Mouse (Mus musculus): ENCODE data around the gene Rgs3. TPM values are rescaled to one million over a fixed set of nuclear protein-coding genes. Genes with fewer than 3 reads are reported as not detected.
A peak's percentile ranks its signal among the peaks of the same experiment; 100 is the strongest.

Gene Rgs3
- polyA plus RNA-seq, 1 experiment from 2014 or later = 50.4 TPM

DNA sequence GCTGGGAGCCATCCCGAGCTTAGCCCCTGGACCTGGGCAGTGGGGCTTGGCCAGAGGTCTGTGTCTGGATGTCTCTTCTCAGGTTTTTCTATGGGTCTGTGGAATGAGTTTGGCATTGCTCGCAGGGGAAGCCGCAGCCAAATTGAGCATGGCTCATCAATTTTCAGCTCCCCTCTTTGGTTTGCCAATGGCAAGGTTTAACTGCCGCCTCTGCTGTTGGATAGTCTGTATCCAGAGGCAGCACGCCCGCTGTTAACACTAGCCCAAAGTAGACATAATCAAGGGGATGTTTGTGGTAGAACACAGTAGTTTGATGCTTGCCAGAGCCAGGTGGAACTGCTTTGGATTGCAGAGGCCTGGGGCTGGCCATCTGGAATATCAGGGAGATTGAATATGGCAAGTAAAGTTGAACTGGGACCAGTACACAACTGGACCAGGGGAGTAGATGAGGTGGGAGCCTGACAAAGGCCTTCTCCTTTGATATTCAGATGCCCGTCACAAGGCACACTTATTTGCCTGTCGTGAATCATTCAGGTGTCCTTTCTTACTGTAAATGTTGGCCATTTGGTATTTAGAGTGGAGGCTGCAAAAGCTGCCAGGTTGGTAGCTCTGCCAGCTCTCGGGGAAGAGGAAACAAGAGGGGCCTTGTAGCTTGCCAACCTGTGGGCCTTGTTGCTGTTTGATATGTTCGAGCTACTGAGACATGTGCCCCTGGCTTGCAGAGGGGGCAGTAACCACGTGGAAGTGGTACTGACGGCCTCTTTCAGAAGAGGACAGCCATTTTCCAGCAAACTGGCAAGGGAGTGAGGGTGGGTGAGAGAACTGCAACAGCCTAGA is 93.5 kb downstream of the Rgs3 start:
- peak; percentile 42; the same call in 1 of the 2 replicates for ATAC-seq
- H3K4me1 ChIP-seq (replicated peaks; ENCODE audit: control insufficient read depth, insufficient read depth, low read length) = 0 out of 2 replicates have a peak, but pooled peaks cover 7% of the 10 kb centered on the region
- H3K9ac ChIP-seq (replicated peaks; ENCODE audit: low read depth, low read length) = no peak overlapping the region
- H3K27me3 ChIP-seq (replicated peaks; ENCODE audit: control insufficient read depth, insufficient read depth, low read length) = no peaks in the 10 kb centered on the region
- no peak overlapping the region for H3K4me3 ChIP-seq (replicated peaks; ENCODE audit: low read length)
- H3K27ac ChIP-seq (ENCODE audit: low read length) = no peak overlapping the region
- H3K36me3 ChIP-seq (ENCODE audit: control insufficient read depth, insufficient read depth) = no peaks in the 10 kb centered on the region
- H3K4me2 ChIP-seq (ENCODE audit: low read length) = no peak overlapping the region
- no peaks in the 10 kb centered on the region for H3K9me3 ChIP-seq (ENCODE audit: control insufficient read depth, low read length)
- 63% methylated on average over 12 of the region's 12 CpGs for WGBS

DNA sequence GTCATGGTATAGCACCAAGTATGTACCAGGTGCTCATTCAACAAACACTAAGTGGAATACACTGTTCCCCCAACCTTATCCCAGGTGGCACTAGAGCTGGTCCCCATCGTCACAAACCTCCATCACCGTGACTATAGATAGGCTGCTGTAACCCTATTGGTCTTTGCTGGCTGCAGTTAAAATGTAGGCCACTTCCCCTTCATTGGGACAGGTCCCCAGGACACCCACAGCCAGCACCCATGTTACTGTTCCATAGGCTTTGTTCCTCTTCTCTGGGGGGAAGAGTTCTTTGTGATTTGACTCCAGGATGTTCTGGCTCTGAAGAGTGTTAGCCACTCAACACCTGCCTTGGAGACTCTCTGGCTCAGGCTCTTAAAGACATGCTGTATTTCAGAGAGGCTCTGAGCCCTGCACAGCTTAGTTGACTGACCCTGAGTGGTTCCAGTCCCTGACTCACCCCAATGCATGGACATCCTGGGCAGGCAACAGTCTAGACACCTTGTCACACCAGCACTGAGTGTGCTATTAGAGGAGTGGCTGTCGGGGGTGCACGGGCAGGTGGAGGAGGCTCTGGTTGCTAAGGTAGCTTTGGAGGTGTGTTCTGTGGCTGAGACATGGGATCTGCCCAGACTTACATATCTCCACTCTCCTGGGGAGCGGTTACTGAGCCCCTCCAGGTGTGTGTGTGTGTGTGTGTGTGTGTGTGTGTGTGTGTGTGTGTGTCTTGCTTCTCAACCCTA is 94.4 kb downstream of the Rgs3 start:
- H3K36me3 ChIP-seq (ENCODE audit: control insufficient read depth, insufficient read depth) = no peaks in the 10 kb centered on the region
- WGBS = 96% methylated on average over 5 of the region's 5 CpGs
- no peak overlapping the region for H3K4me3 ChIP-seq (replicated peaks; ENCODE audit: low read length)
- H3K9me3 ChIP-seq (ENCODE audit: control insufficient read depth, low read length) = no peaks in the 10 kb centered on the region
- no peak overlapping the region for H3K9ac ChIP-seq (replicated peaks; ENCODE audit: low read depth, low read length)
- H3K27ac ChIP-seq (ENCODE audit: low read length) = no peak overlapping the region
- H3K4me1 ChIP-seq (replicated peaks; ENCODE audit: control insufficient read depth, insufficient read depth, low read length) = 0 out of 2 replicates have a peak, but pooled peaks cover 7% of the 10 kb centered on the region
- H3K4me2 ChIP-seq (ENCODE audit: low read length) = no peak overlapping the region
- H3K27me3 ChIP-seq (replicated peaks; ENCODE audit: control insufficient read depth, insufficient read depth, low read length) = no peaks in the 10 kb centered on the region
- ATAC-seq = no peak

DNA sequence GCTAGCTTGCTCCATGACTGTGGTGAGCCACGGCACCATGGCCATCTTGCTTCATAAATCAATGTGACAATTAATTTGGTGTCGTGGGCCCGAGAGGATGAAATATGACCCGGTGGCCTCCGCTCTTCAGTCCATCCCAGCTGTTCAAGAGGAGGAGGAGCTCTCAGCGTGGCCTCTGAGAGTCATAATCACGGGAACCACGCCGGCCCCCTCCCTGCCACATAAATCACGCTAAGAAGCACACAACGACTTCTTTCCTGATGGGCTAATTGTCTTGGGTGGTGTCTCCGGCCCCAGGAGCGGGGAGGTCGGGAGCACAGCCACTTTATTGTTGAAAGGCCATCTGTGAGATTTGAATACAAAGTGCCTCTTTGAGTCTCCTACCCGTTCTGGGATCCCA is 99.6 kb downstream of the Rgs3 start:
- Histone ChIP-seq H3K4me1 (replicated peaks; ENCODE audit: control insufficient read depth, insufficient read depth, low read length) (peaks cover 18% of the 10 kb centered on the region), H3K27ac (ENCODE audit: low read length) (no peak overlapping the region), H3K9me3 (ENCODE audit: control insufficient read depth, low read length) (no peaks in the 10 kb centered on the region), H3K36me3 (ENCODE audit: control insufficient read depth, insufficient read depth) (no peaks in the 10 kb centered on the region), H3K9ac (replicated peaks; ENCODE audit: low read depth, low read length) (no peak overlapping the region), H3K27me3 (replicated peaks; ENCODE audit: control insufficient read depth, insufficient read depth, low read length) (no peaks in the 10 kb centered on the region), H3K4me2 (ENCODE audit: low read length) (no peak overlapping the region), H3K4me3 (replicated peaks; ENCODE audit: low read length) (no peak overlapping the region)
- 52% methylated on average over 15 of the region's 15 CpGs for WGBS
- no peak for ATAC-seq

DNA sequence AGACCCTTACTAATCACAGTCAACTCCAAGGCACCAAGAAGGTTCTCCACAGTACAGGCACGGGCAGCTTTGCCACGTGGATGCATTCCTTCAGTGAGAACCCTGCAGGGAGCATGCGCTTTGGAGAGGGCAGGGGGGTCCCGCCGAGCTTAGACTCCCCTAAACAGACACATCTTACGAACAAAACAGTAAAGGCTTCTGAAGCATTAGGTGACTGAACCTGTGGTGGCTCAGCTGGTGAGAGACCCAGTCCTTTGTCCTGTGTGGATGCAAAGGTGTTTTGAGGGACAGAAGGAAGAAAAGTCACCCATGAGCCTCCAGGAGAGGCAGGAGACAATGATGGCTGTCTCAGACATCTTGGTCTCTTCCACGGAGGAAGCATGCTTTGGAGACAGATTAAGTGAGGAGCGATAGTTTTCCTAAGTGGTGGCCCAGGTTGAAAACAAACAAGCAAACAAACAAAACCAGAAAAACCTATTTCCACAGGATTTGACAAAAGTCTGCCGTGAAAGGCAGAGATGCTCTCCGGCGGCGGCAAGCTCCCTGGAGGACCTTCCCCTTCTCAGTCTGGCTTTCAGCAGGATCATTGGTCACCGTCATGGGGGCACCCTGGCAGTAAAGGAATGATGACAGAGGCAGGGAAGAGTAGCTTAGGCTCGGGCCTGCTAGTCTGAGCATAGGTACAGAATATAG is 100.4 kb downstream of the Rgs3 start:
- H3K36me3 ChIP-seq (ENCODE audit: control insufficient read depth, insufficient read depth) = no peaks in the 10 kb centered on the region
- H3K27me3 ChIP-seq (replicated peaks; ENCODE audit: control insufficient read depth, insufficient read depth, low read length) = no peaks in the 10 kb centered on the region
- no peak overlapping the region for H3K27ac ChIP-seq (ENCODE audit: low read length)
- H3K9ac ChIP-seq (replicated peaks; ENCODE audit: low read depth, low read length) = no peak overlapping the region
- WGBS = 16% methylated on average over 14 of the region's 14 CpGs
- no peak overlapping the region for H3K4me3 ChIP-seq (replicated peaks; ENCODE audit: low read length)
- H3K9me3 ChIP-seq (ENCODE audit: control insufficient read depth, low read length) = no peaks in the 10 kb centered on the region
- no peak for ATAC-seq
- H3K4me1 ChIP-seq (replicated peaks; ENCODE audit: control insufficient read depth, insufficient read depth, low read length) = peaks cover 18% of the 10 kb centered on the region
- H3K4me2 ChIP-seq (ENCODE audit: low read length) = no peak overlapping the region

DNA sequence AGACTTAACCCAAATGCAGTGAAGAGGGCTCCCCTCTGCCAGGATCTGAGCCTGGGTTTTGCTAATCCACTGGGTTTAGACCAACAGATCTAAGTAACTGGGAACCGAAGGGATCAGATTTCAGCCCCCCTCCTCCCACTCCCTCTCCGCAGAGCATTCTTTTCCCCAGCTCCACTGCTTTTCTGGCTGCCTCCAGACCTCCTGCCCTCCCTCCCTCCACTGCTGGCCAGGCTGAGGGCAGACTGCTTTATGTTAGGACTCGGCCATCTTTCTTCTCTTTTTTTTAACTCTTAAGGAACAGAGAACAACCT is 100.9 kb downstream of the Rgs3 start:
- Histone ChIP-seq H3K9me3 (ENCODE audit: control insufficient read depth, low read length) (no peaks in the 10 kb centered on the region), H3K27me3 (replicated peaks; ENCODE audit: control insufficient read depth, insufficient read depth, low read length) (no peaks in the 10 kb centered on the region), H3K9ac (replicated peaks; ENCODE audit: low read depth, low read length) (no peak overlapping the region), H3K4me1 (replicated peaks; ENCODE audit: control insufficient read depth, insufficient read depth, low read length) (peaks cover 18% of the 10 kb centered on the region), H3K27ac (ENCODE audit: low read length) (no peak overlapping the region), H3K4me2 (ENCODE audit: low read length) (no peak overlapping the region), H3K4me3 (replicated peaks; ENCODE audit: low read length) (no peak overlapping the region), H3K36me3 (ENCODE audit: control insufficient read depth, insufficient read depth) (no peaks in the 10 kb centered on the region)
- peak; percentile 58 for ATAC-seq
- 2% methylated on average over 3 of the region's 3 CpGs for WGBS

DNA sequence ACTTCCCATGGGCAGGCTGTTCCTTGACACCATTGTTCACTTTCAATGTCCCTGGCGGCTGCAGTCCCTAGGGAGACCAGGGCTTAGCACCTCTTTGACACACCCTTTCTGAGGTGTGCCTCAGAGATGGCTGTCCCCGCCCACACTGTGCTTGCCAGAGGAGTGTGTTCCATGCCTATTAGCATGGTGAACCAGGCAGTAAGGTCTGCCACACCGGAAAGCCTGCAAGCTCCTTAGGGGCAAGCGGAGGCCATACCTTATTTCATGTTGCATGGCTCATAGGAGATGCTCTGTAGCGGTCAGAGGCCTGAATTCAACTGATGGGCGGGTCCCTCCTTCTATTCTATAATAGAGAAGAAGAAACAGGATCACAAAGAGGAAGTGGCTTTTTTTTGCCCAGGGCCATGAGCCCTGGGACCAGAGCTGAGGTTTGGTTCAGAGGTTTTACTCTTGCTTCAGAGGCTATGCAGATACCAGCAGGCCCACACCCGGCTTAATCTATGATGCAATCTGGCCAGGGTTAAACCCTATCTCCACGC is 101.7 kb downstream of the Rgs3 start:
- Histone ChIP-seq H3K9me3 (ENCODE audit: control insufficient read depth, low read length) (no peaks in the 10 kb centered on the region), H3K27me3 (replicated peaks; ENCODE audit: control insufficient read depth, insufficient read depth, low read length) (no peaks in the 10 kb centered on the region), H3K9ac (replicated peaks; ENCODE audit: low read depth, low read length) (no peak overlapping the region), H3K27ac (ENCODE audit: low read length) (no peak overlapping the region), H3K4me2 (ENCODE audit: low read length) (no peak overlapping the region), H3K4me3 (replicated peaks; ENCODE audit: low read length) (no peak overlapping the region), H3K36me3 (ENCODE audit: control insufficient read depth, insufficient read depth) (no peaks in the 10 kb centered on the region), H3K4me1 (replicated peaks; ENCODE audit: control insufficient read depth, insufficient read depth, low read length) (peaks cover 18% of the 10 kb centered on the region)
- 79% methylated on average over 8 of the region's 8 CpGs for WGBS
- ATAC-seq = no peak

DNA sequence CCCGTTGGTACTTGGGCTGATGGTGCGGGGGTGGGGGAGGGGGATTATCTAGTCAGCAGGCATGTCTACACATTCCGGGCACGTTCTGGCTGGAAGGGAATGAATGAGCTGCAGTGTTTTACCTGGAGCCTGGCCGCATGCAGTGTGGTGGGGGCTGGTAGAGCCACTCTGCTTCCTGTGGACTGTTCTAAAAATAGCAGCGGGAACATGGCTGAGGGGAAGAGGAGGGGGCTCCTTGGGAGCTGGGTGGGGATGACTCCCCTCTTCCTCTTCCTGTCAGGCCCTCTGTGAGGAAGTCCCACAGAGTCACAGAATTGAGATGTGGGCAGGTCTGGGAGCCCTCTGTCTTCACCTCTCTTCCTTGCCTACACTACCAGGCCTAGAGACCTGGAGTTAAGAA is 103.7 kb downstream of the Rgs3 start:
- H3K36me3 ChIP-seq (ENCODE audit: control insufficient read depth, insufficient read depth) = no peaks in the 10 kb centered on the region
- ATAC-seq = peak; percentile 78
- no peak overlapping the region for H3K4me3 ChIP-seq (replicated peaks; ENCODE audit: low read length)
- no peaks in the 10 kb centered on the region for H3K27me3 ChIP-seq (replicated peaks; ENCODE audit: control insufficient read depth, insufficient read depth, low read length)
- H3K27ac ChIP-seq (ENCODE audit: low read length) = 0 out of 2 replicates have a peak overlapping the region, but pooled peaks have one; percentile 12
- no peak overlapping the region for H3K9ac ChIP-seq (replicated peaks; ENCODE audit: low read depth, low read length)
- no peaks in the 10 kb centered on the region for H3K9me3 ChIP-seq (ENCODE audit: control insufficient read depth, low read length)
- H3K4me2 ChIP-seq (ENCODE audit: low read length) = no peak overlapping the region
- peaks cover 18% of the 10 kb centered on the region for H3K4me1 ChIP-seq (replicated peaks; ENCODE audit: control insufficient read depth, insufficient read depth, low read length)
- 4% methylated on average over 6 of the region's 6 CpGs for WGBS

DNA sequence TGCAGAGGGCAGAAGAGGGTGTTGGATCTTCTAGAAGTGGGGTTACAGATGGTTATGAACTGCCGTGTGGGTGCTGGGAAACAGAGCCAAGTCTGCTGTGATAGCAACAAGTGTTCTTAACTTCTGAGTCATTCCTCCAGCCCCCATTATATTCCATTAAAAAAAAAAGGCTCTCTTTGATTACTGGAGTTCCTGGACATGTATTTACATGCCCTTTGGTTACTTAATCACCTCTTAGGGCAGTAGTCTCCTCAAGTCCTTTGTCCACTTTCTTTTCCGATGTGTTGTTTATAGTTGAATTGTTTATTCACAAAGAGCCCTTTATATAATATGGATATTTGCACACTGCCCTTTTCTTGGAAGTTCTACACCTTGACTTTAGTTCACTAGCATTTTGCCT is 106.2 kb downstream of the Rgs3 start:
- H3K27ac ChIP-seq (ENCODE audit: low read length) = no peak overlapping the region
- H3K27me3 ChIP-seq (replicated peaks; ENCODE audit: control insufficient read depth, insufficient read depth, low read length) = no peaks in the 10 kb centered on the region
- H3K36me3 ChIP-seq (ENCODE audit: control insufficient read depth, insufficient read depth) = no peaks in the 10 kb centered on the region
- no peak for ATAC-seq
- H3K9ac ChIP-seq (replicated peaks; ENCODE audit: low read depth, low read length) = no peak overlapping the region
- H3K4me2 ChIP-seq (ENCODE audit: low read length) = no peak overlapping the region
- H3K9me3 ChIP-seq (ENCODE audit: control insufficient read depth, low read length) = no peaks in the 10 kb centered on the region
- no peak overlapping the region for H3K4me3 ChIP-seq (replicated peaks; ENCODE audit: low read length)
- 47% methylated on average over 2 of the region's 2 CpGs for WGBS
- H3K4me1 ChIP-seq (replicated peaks; ENCODE audit: control insufficient read depth, insufficient read depth, low read length) = peaks cover 8% of the 10 kb centered on the region

DNA sequence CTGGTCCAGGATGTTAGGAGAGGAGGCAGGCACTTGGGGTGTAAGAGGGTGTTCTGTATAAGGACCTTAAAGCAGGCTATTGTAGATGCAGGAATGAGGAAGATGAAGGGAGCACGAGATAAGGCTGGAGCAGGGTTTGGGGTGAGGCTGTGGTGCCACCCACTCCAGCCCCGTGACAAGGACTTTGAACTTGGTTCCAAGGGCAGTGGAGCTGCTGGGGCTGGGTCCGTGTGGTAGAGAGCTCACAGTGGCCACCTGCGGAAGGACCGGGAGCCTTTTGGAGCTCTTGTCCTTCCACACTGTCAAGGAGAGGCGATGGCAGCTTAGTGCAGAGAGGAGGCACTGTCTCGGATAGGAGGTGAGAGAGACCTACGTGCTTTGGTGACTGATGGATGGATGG is 109.0 kb downstream of the Rgs3 start:
- no peak overlapping the region for H3K27ac ChIP-seq (ENCODE audit: low read length)
- no peak overlapping the region for H3K4me3 ChIP-seq (replicated peaks; ENCODE audit: low read length)
- H3K9ac ChIP-seq (replicated peaks; ENCODE audit: low read depth, low read length) = no peak overlapping the region
- 93% methylated on average over 8 of the region's 8 CpGs for WGBS
- no peaks in the 10 kb centered on the region for H3K9me3 ChIP-seq (ENCODE audit: control insufficient read depth, low read length)
- no peaks in the 10 kb centered on the region for H3K27me3 ChIP-seq (replicated peaks; ENCODE audit: control insufficient read depth, insufficient read depth, low read length)
- H3K36me3 ChIP-seq (ENCODE audit: control insufficient read depth, insufficient read depth) = no peaks in the 10 kb centered on the region
- H3K4me2 ChIP-seq (ENCODE audit: low read length) = no peak overlapping the region
- peaks cover 3% of the 10 kb centered on the region for H3K4me1 ChIP-seq (replicated peaks; ENCODE audit: control insufficient read depth, insufficient read depth, low read length)
- no peak for ATAC-seq

All from forebrain, embryonic 16.5 days (tissue).